Mouse (Mus musculus): ENCODE measurements around the gene Mid1.
A peak's percentile ranks its signal among the peaks of the same experiment; 100 is the strongest.

Mid1 gene

GRCm38 (mm10) chrX:169685131-169685530 is at the start of gene Mid1:
Gene Mid1, plus strand, starts transcription at chrX:169685199.
- DNase-seq (ENCODE audit: low read depth, low spot score) = peak; percentile 5

GRCm38 (mm10) chrX:169673056-169673455 is 11.9 kb upstream of the Mid1 start:
- no peak for DNase-seq (ENCODE audit: low read depth, low spot score)

GRCm38 (mm10) chrX:169676313-169676712 is 8.7 kb upstream of the Mid1 start:
- no peak for DNase-seq (ENCODE audit: low read depth, low spot score)

- no peak for DNase-seq (ENCODE audit: low read depth, low spot score)
These were observed 732 bp downstream of the Mid1 start for GRCm38 (mm10) chrX:169685731-169686130.

- no peak for DNase-seq (ENCODE audit: low read depth, low spot score)
These were observed 6.2 kb downstream of the Mid1 start for GRCm38 (mm10) chrX:169691217-169691616.

- no peak for DNase-seq (ENCODE audit: low read depth, low spot score)
These were observed 6.7 kb downstream of the Mid1 start for GRCm38 (mm10) chrX:169691675-169692074.

GRCm38 (mm10) chrX:169692225-169692909 is 7.4 kb downstream of the Mid1 start:
- no peak for DNase-seq (ENCODE audit: low read depth, low spot score)

- no peak for DNase-seq (ENCODE audit: low read depth, low spot score)
These were observed 19.1 kb downstream of the Mid1 start for GRCm38 (mm10) chrX:169704016-169704602.

- no peak for DNase-seq (ENCODE audit: low read depth, low spot score)
These were observed 38.5 kb downstream of the Mid1 start for GRCm38 (mm10) chrX:169723511-169723910.

GRCm38 (mm10) chrX:169735387-169735969 is 50.5 kb downstream of the Mid1 start:
- DNase-seq (ENCODE audit: low read depth, low spot score) = no peak

- DNase-seq (ENCODE audit: low read depth, low spot score) = no peak
These were observed 73.0 kb downstream of the Mid1 start for GRCm38 (mm10) chrX:169758001-169758400.

- no peak for DNase-seq (ENCODE audit: low read depth, low spot score)
These were observed 94.5 kb downstream of the Mid1 start, which contains the start of gene 4933400A11Rik for GRCm38 (mm10) chrX:169779535-169779934. Gene 4933400A11Rik, minus strand, starts transcription at chrX:169779635.

- peak; percentile 8 for DNase-seq (ENCODE audit: low read depth, low spot score)
These were observed 104.7 kb downstream of the Mid1 start for GRCm38 (mm10) chrX:169789702-169790101.

GRCm38 (mm10) chrX:169792879-169793278 is 107.9 kb downstream of the Mid1 start:
- no peak for DNase-seq (ENCODE audit: low read depth, low spot score)

GRCm38 (mm10) chrX:169794421-169794820 is 109.4 kb downstream of the Mid1 start:
- DNase-seq (ENCODE audit: low read depth, low spot score) = no peak

- DNase-seq (ENCODE audit: low read depth, low spot score) = no peak
These were observed 109.9 kb downstream of the Mid1 start for GRCm38 (mm10) chrX:169794831-169795311.

GRCm38 (mm10) chrX:169797148-169797547 is 112.1 kb downstream of the Mid1 start:
- DNase-seq (ENCODE audit: low read depth, low spot score) = no peak

GRCm38 (mm10) chrX:169798987-169799680 is 114.1 kb downstream of the Mid1 start:
- peak; percentile 7 for DNase-seq (ENCODE audit: low read depth, low spot score)

- DNase-seq (ENCODE audit: low read depth, low spot score) = no peak
These were observed 115.2 kb downstream of the Mid1 start for GRCm38 (mm10) chrX:169800238-169800637.

- no peak for DNase-seq (ENCODE audit: low read depth, low spot score)
These were observed 120.8 kb downstream of the Mid1 start for GRCm38 (mm10) chrX:169805791-169806190.

- no peak for DNase-seq (ENCODE audit: low read depth, low spot score)
These were observed 122.7 kb downstream of the Mid1 start for GRCm38 (mm10) chrX:169807744-169808143.

GRCm38 (mm10) chrX:169811318-169811717 is 126.3 kb downstream of the Mid1 start:
- DNase-seq (ENCODE audit: low read depth, low spot score) = no peak

All from ES-CJ7 (cell line).